Mouse (Mus musculus) liver, adult 2 months (tissue): ENCODE measurements around the gene Enox1.

Experiments
- CTCF ChIP-seq: fragments of 200-500 bp; IDR thresholded peaks from 2 replicates; pipeline ENCODE4 v1.5.1; 2011; ENCODE audit warnings: low read depth, low read length, control low read depth
- POLR2A ChIP-seq: fragments of 200-500 bp; IDR thresholded peaks from 2 replicates; pipeline ENCODE4 v1.6.1; 2011; ENCODE audit warnings: low read length, control low read depth; ENCODE audit not compliant: insufficient read depth; ENCODE audit errors: extremely low read depth

- TF ChIP-seq POLR2A = no peak
- TF ChIP-seq CTCF = no peak
Measured at GRCm38 (mm10) chr14:77662994-77663393, 506.4 kb downstream of the Enox1 start.
